Mouse (Mus musculus): ENCODE data around the gene Slc9b1. TPM values are rescaled to one million over a fixed set of nuclear protein-coding genes. Genes with fewer than 3 reads are reported as not detected.

Slc9b1 gene
- polyA plus RNA-seq, 1 experiment from 2014 or later: 0.57 TPM

GRCm38 (mm10) chr3:135440221-135440620 is 92.4 kb downstream of the Slc9b1 start:
- peak overlapping the region; percentile 100 for H3K27ac ChIP-seq
- peak overlapping the region; percentile 96 for H3K4me3 ChIP-seq
- H3K27me3 ChIP-seq: no peaks in the 10 kb centered on the region
- H3K9me3 ChIP-seq: no peaks in the 10 kb centered on the region
- peaks cover 7% of the 10 kb centered on the region; the same call in 1 of the 2 replicates for H3K36me3 ChIP-seq
- peak overlapping the region; percentile 95 for H3K9ac ChIP-seq
- WGBS: 9% methylated on average over 7 of the region's 7 CpGs
- no peak for ATAC-seq (ENCODE audit: borderline replicate concordance, extremely low read depth, low FRiP score, low TSS enrichment)
- peak overlapping the region; percentile 60 for H3K4me2 ChIP-seq
- H3K4me1 ChIP-seq: peaks cover 19% of the 10 kb centered on the region

GRCm38 (mm10) chr3:135440621-135441020 is 92.8 kb downstream of the Slc9b1 start:
- peak overlapping the region; percentile 100; the same call in 1 of the 2 replicates for H3K27ac ChIP-seq
- peak overlapping the region; percentile 96 for H3K4me3 ChIP-seq
- peaks cover 19% of the 10 kb centered on the region for H3K4me1 ChIP-seq
- H3K9me3 ChIP-seq: no peaks in the 10 kb centered on the region
- peaks cover 7% of the 10 kb centered on the region; the same call in 1 of the 2 replicates for H3K36me3 ChIP-seq
- H3K4me2 ChIP-seq: peak overlapping the region; percentile 60
- ATAC-seq (ENCODE audit: borderline replicate concordance, extremely low read depth, low FRiP score, low TSS enrichment): no peak
- 14% methylated on average over 10 of the region's 10 CpGs for WGBS
- peak overlapping the region; percentile 95 for H3K9ac ChIP-seq
- no peaks in the 10 kb centered on the region for H3K27me3 ChIP-seq

GRCm38 (mm10) chr3:135444930-135445329 is 97.1 kb downstream of the Slc9b1 start:
- no peak overlapping the region for H3K4me3 ChIP-seq
- H3K36me3 ChIP-seq: peaks cover 8% of the 10 kb centered on the region
- no peak overlapping the region for H3K9ac ChIP-seq
- ATAC-seq (ENCODE audit: borderline replicate concordance, extremely low read depth, low FRiP score, low TSS enrichment): no peak
- H3K27ac ChIP-seq: no peak overlapping the region
- no peaks in the 10 kb centered on the region for H3K27me3 ChIP-seq
- H3K4me2 ChIP-seq: no peak overlapping the region
- H3K9me3 ChIP-seq: no peaks in the 10 kb centered on the region
- H3K4me1 ChIP-seq: peaks cover 12% of the 10 kb centered on the region

Other genes with a start within 250 kb of the Slc9b1 start
- 29.2 and 31.0 TPM in 2 replicates for gene Cenpe, start 135.5 kb upstream of the Slc9b1 start, polyA plus RNA-seq (2015; fragmentation: Nextera tagmentation; extraction: Ambion mirVana)
- 7.6 TPM in 2 replicates for gene Bdh2, start 66.8 kb upstream of the Slc9b1 start, polyA plus RNA-seq (2015; fragmentation: Nextera tagmentation; extraction: Ambion mirVana)
- gene Slc9b2, start 40.3 kb upstream of the Slc9b1 start, polyA plus RNA-seq (2015; fragmentation: Nextera tagmentation; extraction: Ambion mirVana): 1.2 and 1.3 TPM in 2 replicates
- gene Cisd2, start 75.9 kb downstream of the Slc9b1 start, polyA plus RNA-seq (2015; fragmentation: Nextera tagmentation; extraction: Ambion mirVana): 62.4 and 66.1 TPM in 2 replicates
- 504 and 516 TPM in 2 replicates for gene Ube2d3, start 90.1 kb downstream of the Slc9b1 start, polyA plus RNA-seq (2015; fragmentation: Nextera tagmentation; extraction: Ambion mirVana)
- 10.8 TPM in 2 replicates for gene Manba, start 137.6 kb downstream of the Slc9b1 start, polyA plus RNA-seq (2015; fragmentation: Nextera tagmentation; extraction: Ambion mirVana)

All from lung, embryonic 15.5 days (tissue).